Mouse (Mus musculus): ENCODE measurements around the gene Cyp2w1. TPM values are rescaled to one million over a fixed set of nuclear protein-coding genes. Genes with fewer than 3 reads are reported as not detected.

Gene Cyp2w1
- polyA plus RNA-seq, 1 experiment from 2014 or later: not detected

- in situ Hi-C loops (cut with MboI; ENCODE audit: low pct_unique_long_range_greater_than_20kb): no loop called here
- CTCF ChIA-PET: interaction anchor here (0.9 to 2.4 kb wide), 4 partner anchors 16 to 29 kb away, joined by 3 to 14 read pairs (median 3); partner anchors contain the start of genes Cox19 and Cyp2w1
- TF ChIP-seq CTCF (IDR thresholded peaks at IDR 0.05): no peak
- no peaks in the 10 kb centered on the region for H3K27me3 ChIP-seq
- POLR2A ChIA-PET: interaction anchor here (0.6 to 2.0 kb wide), 4 partner anchors 14 to 100 kb away, joined by 3 to 9 read pairs (median 4); no protein-coding TSS in a partner anchor
- peak; percentile 83 for DNase-seq (ENCODE audit: low read depth, low spot score)
- ATAC-seq: peak; percentile 88
These were observed 28.2 kb downstream of the Cyp2w1 start for GRCm38 (mm10) chr5:139380385-139381248.

DNA sequence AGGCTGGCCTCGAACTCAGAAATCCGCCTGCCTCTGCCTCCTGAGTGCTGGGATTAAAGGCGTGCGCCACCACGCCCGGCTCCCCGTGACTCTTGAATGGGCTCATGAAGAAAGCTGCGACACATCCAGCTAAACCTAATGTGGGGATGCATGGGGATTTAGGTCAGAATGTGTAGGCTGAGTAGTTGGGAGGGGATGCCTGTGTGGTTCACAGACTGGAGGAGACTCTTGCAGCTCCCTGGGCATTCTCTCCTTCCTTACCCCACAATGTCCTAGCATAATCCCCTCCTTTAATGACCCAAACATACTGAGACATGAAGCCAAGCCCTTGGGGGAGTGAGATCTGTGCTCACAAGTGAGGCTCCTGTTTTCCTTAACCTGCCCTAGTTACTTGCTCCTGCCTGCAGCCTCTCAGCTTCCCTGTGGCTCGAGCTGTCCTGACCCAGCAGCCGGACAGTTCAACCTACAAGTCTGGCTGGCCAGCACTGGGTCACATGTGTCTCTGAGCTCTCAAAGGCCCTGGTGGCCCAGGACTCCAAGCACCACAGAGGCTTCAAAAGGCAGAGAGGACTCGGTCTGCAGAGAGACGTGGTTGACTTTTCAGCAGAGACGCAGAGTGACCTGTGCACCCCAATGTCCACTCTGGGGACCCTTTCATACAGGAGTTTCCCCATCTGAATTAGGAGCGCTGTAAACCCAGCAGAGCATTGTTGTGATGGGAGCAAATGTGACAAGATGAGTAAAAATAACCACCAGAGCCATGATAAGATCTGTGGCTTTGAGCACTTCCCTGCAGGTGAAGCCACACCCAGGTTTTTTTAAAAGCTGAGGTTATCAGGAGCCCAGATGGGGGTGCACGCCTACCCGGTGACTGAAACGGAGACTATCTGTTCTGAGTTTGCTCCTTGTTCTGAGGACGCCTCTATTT, 29.4 kb downstream of the Cyp2w1 start:
- DNase-seq (ENCODE audit: low read depth, low spot score) (no peak), ATAC-seq (no peak)
- no peaks in the 10 kb centered on the region for H3K27me3 ChIP-seq
- CTCF ChIA-PET: interaction anchor here (1.4 to 2.4 kb wide), 3 partner anchors 16 to 30 kb away, joined by 3 to 14 read pairs (median 3); partner anchors contain the start of genes Cox19 and Cyp2w1
- TF ChIP-seq CTCF (IDR thresholded peaks at IDR 0.05): no peak
- POLR2A ChIA-PET: interaction anchor here (1.4 kb wide), 1 partner anchor 13 kb away, joined by 4 read pairs; no protein-coding TSS in a partner anchor
- in situ Hi-C loops (cut with MboI; ENCODE audit: low pct_unique_long_range_greater_than_20kb): no loop called here

GRCm38 (mm10) chr5:139382760-139383159, 30.3 kb downstream of the Cyp2w1 start:
- POLR2A ChIA-PET: no interaction called here

DNA sequence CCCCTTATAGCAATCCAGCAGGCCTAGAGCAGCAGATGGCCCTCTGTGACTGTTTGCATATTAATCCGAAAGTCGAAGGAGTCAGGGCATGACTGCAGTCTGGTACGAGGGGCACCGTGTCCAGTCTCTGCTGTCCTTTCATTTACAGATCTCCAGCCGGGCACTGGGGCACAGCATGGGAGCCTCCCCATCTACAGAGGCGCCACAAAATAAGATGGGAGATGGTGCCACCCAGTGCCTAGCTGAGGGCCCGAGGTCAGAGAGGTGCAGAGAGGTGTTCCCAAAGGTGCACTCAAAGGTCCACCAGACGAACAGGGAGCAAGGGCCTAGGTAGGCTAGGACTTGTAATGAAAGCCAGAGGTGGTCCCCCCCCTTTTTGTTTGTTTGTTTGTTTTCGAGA, 30.8 kb downstream of the Cyp2w1 start:
- CTCF ChIA-PET: interaction anchor here (2.4 kb wide), 1 partner anchor 15 kb away, joined by 14 read pairs; no protein-coding TSS in a partner anchor
- H3K27me3 ChIP-seq: no peaks in the 10 kb centered on the region
- no peak for TF ChIP-seq CTCF (IDR thresholded peaks at IDR 0.05)
- in situ Hi-C loops (cut with MboI; ENCODE audit: low pct_unique_long_range_greater_than_20kb): no loop called here
- ATAC-seq: no peak
- POLR2A ChIA-PET: no interaction called here
- DNase-seq (ENCODE audit: low read depth, low spot score): no peak

More at GRCm38 (mm10) chr5:139382760-139383159, 30.3 kb downstream of the Cyp2w1 start:
- no peak for TF ChIP-seq CTCF (IDR thresholded peaks at IDR 0.05)
- CTCF ChIA-PET: interaction anchor here (2.4 kb wide), 1 partner anchor 15 kb away, joined by 14 read pairs; no protein-coding TSS in a partner anchor
- no peaks in the 10 kb centered on the region for H3K27me3 ChIP-seq
- ATAC-seq (no peak), DNase-seq (ENCODE audit: low read depth, low spot score) (no peak)
- in situ Hi-C loops (cut with MboI; ENCODE audit: low pct_unique_long_range_greater_than_20kb): no loop called here

DNA sequence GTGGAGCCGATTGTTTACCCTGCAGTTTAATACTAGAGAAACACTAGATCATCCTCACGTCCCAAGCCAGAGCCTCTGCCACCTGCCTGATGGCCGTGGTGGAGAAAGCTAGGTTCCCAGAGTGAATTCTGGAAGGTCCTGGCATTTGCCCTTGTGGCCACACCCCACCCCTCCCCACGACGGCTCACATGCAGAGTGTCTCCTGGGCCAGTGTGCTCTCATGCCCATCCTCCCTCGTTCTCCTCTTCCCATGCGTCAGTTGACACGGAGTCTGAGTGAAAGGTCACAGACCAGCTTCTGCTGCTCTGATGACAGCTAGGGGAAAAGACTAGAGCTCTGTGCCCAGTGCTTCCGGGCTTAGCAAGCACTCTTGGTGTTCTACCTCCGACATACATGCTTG, 32.1 kb downstream of the Cyp2w1 start:
- no peak for TF ChIP-seq CTCF (IDR thresholded peaks at IDR 0.05)
- H3K27me3 ChIP-seq: no peaks in the 10 kb centered on the region
- ChIA-PET POLR2A (no interaction called here), CTCF (interaction anchor here (1.6 kb wide), 1 partner anchor 14 kb away, joined by 9 read pairs; no protein-coding TSS in a partner anchor)
- in situ Hi-C loops (cut with MboI; ENCODE audit: low pct_unique_long_range_greater_than_20kb): no loop called here
- no peak for DNase-seq (ENCODE audit: low read depth, low spot score)
- no peak for ATAC-seq

GRCm38 (mm10) chr5:139386047-139386446, 33.6 kb downstream of the Cyp2w1 start:
- ATAC-seq (no peak), DNase-seq (ENCODE audit: low read depth, low spot score) (no peak)
- no peaks in the 10 kb centered on the region for H3K27me3 ChIP-seq
- no peak for TF ChIP-seq CTCF (IDR thresholded peaks at IDR 0.05)
- ChIA-PET CTCF (interaction anchor here (1.3 kb wide), 1 partner anchor 12 kb away, joined by 4 read pairs; no protein-coding TSS in a partner anchor), POLR2A (no interaction called here)
- in situ Hi-C loops (cut with MboI; ENCODE audit: low pct_unique_long_range_greater_than_20kb): no loop called here

GRCm38 (mm10) chr5:139387329-139388194, 35.1 kb downstream of the Cyp2w1 start:
- ATAC-seq: no peak

GRCm38 (mm10) chr5:139388195-139388570, 35.8 kb downstream of the Cyp2w1 start:
- CTCF ChIA-PET: interaction anchor here (0.9 to 2.2 kb wide), 2 partner anchors 10 to 20 kb away, joined by 3 to 9 read pairs; no protein-coding TSS in a partner anchor
- no peak for TF ChIP-seq CTCF (IDR thresholded peaks at IDR 0.05)
- H3K27me3 ChIP-seq: no peaks in the 10 kb centered on the region
- in situ Hi-C loops (cut with MboI; ENCODE audit: low pct_unique_long_range_greater_than_20kb): no loop called here
- ATAC-seq: no peak
- no peak for DNase-seq (ENCODE audit: low read depth, low spot score)
- POLR2A ChIA-PET: no interaction called here

More at GRCm38 (mm10) chr5:139387329-139388194, 35.1 kb downstream of the Cyp2w1 start:
- no peak for TF ChIP-seq CTCF (IDR thresholded peaks at IDR 0.05)
- DNase-seq (ENCODE audit: low read depth, low spot score): no peak
- ChIA-PET CTCF (interaction anchor here (0.9 to 2.2 kb wide), 3 partner anchors 11 to 20 kb away, joined by 3 to 9 read pairs (median 4); no protein-coding TSS in a partner anchor), POLR2A (no interaction called here)
- in situ Hi-C loops (cut with MboI; ENCODE audit: low pct_unique_long_range_greater_than_20kb): no loop called here
- no peaks in the 10 kb centered on the region for H3K27me3 ChIP-seq

All from Patski (cell line).